Mouse (Mus musculus): Measurements from ENCODE around the gene Apba2. TPM values are rescaled to one million over a fixed set of nuclear protein-coding genes. Genes with fewer than 3 reads are reported as not detected.

Gene Apba2
- polyA plus RNA-seq, 1 experiment: not detected

DNA sequence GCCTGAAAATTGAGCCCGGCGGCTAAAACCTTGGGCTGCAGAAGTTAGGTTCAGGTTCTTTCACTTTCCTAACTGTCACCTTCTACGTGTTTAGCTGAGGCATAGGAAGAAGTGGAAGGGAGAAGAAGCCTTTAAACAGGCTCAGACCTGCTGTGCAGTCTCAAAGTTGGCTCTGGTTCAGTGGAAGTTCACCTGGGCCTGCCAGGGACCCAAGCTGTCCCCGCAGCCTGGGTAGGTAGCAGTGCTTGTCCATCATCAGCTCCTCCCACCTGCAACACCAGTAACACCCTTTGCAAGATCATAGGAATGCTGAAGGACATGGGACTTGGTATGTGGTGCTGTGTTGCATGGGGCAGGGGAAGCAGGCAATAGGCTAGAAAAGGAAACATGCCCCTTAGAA lies 17.6 kb downstream of the Apba2 start:
- Histone ChIP-seq H3ac (ENCODE audit: control insufficient read depth, insufficient read length) (no peak overlapping the region), H3K27me3 (ENCODE audit: control insufficient read depth, insufficient read depth, insufficient read length) (no peaks in the 10 kb centered on the region), H3K79me2 (ENCODE audit: control insufficient read depth, insufficient read depth) (no peaks in the 10 kb centered on the region), H3K4me3 (no peak overlapping the region), H3K4me2 (ENCODE audit: low read depth) (no peak overlapping the region), H3K36me3 (ENCODE audit: control insufficient read depth, insufficient read depth) (no peaks in the 10 kb centered on the region)
- TF ChIP-seq USF1 (IDR thresholded peaks at IDR 0.05; ENCODE audit: low read depth) (no peak), MYOG (IDR thresholded peaks at IDR 0.05; ENCODE audit: control insufficient read depth in 1 of 3, insufficient read depth in 1 of 3, insufficient read length in 2 of 3, low read depth in 2 of 3) (no peak), SRF (IDR thresholded peaks at IDR 0.05; ENCODE audit: control insufficient read depth, insufficient read length, low read depth) (no peak), CEBPB (IDR thresholded peaks at IDR 0.05; ENCODE audit: insufficient read depth, poor library complexity, severe bottlenecking) (no peak), POLR2AphosphoS2 (IDR thresholded peaks at IDR 0.05; ENCODE audit: insufficient read length, low read depth) (no peak), TCF3 (IDR thresholded peaks at IDR 0.05; ENCODE audit: insufficient read length, low read depth) (no peak), POLR2A (IDR thresholded peaks at IDR 0.05; ENCODE audit: insufficient read length, low read depth) (no peak), E2F4 (IDR thresholded peaks at IDR 0.05; ENCODE audit: insufficient read depth) (no peak), TCF12 (IDR thresholded peaks at IDR 0.05; ENCODE audit: insufficient read depth, poor library complexity, severe bottlenecking) (no peak), MYOD1 (IDR thresholded peaks at IDR 0.05; ENCODE audit: control insufficient read depth in 1 of 3, insufficient read length in 2 of 3, low read depth in 2 of 3) (no peak), REST (IDR thresholded peaks at IDR 0.05; ENCODE audit: insufficient read depth, insufficient read length) (no peak), MAX (IDR thresholded peaks at IDR 0.05; ENCODE audit: low read depth) (no peak)

DNA sequence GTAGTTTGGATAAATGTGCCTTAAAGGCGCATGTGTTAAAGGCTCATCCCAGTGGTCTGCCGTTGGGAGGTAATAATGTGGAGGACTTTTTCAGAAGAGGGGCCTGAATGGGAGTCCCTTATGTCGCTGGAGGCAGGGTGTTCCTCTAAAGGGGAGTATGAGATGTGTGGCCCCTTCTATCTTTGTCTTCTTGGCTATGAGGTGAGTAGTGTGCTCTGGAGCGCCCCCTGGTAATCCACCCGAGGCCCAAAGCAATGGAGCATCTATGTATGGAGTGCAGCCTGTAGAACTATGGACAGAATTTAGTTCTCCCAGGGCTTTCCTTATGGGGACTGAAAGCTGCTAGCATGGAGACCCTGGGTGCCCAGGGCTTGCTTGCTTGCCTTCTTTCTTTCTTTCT lies 18.0 kb downstream of the Apba2 start:
- TF ChIP-seq SRF (IDR thresholded peaks at IDR 0.05; ENCODE audit: control insufficient read depth, insufficient read length, low read depth): no peak
- no peak for TF ChIP-seq POLR2A (IDR thresholded peaks at IDR 0.05; ENCODE audit: insufficient read length, low read depth)
- TF ChIP-seq TCF3 (IDR thresholded peaks at IDR 0.05; ENCODE audit: insufficient read length, low read depth): no peak
- TF ChIP-seq MAX (IDR thresholded peaks at IDR 0.05; ENCODE audit: low read depth): no peak
- no peak for TF ChIP-seq E2F4 (IDR thresholded peaks at IDR 0.05; ENCODE audit: insufficient read depth)
- TF ChIP-seq POLR2AphosphoS2 (IDR thresholded peaks at IDR 0.05; ENCODE audit: insufficient read length, low read depth): no peak
- no peak for TF ChIP-seq MYOG (IDR thresholded peaks at IDR 0.05; ENCODE audit: control insufficient read depth in 1 of 3, insufficient read depth in 1 of 3, insufficient read length in 2 of 3, low read depth in 2 of 3)
- TF ChIP-seq TCF12 (IDR thresholded peaks at IDR 0.05; ENCODE audit: insufficient read depth, poor library complexity, severe bottlenecking): no peak
- no peak for TF ChIP-seq CEBPB (IDR thresholded peaks at IDR 0.05; ENCODE audit: insufficient read depth, poor library complexity, severe bottlenecking)
- TF ChIP-seq MYOD1 (IDR thresholded peaks at IDR 0.05; ENCODE audit: control insufficient read depth in 1 of 3, insufficient read length in 2 of 3, low read depth in 2 of 3): no peak
- no peak for TF ChIP-seq USF1 (IDR thresholded peaks at IDR 0.05; ENCODE audit: low read depth)
- TF ChIP-seq REST (IDR thresholded peaks at IDR 0.05; ENCODE audit: insufficient read depth, insufficient read length): no peak
- no peak overlapping the region for H3ac ChIP-seq (ENCODE audit: control insufficient read depth, insufficient read length)
- H3K36me3 ChIP-seq (ENCODE audit: control insufficient read depth, insufficient read depth): no peaks in the 10 kb centered on the region
- no peak overlapping the region for H3K4me2 ChIP-seq (ENCODE audit: low read depth)
- H3K4me3 ChIP-seq: no peak overlapping the region
- no peaks in the 10 kb centered on the region for H3K79me2 ChIP-seq (ENCODE audit: control insufficient read depth, insufficient read depth)
- no peaks in the 10 kb centered on the region for H3K27me3 ChIP-seq (ENCODE audit: control insufficient read depth, insufficient read depth, insufficient read length)

DNA sequence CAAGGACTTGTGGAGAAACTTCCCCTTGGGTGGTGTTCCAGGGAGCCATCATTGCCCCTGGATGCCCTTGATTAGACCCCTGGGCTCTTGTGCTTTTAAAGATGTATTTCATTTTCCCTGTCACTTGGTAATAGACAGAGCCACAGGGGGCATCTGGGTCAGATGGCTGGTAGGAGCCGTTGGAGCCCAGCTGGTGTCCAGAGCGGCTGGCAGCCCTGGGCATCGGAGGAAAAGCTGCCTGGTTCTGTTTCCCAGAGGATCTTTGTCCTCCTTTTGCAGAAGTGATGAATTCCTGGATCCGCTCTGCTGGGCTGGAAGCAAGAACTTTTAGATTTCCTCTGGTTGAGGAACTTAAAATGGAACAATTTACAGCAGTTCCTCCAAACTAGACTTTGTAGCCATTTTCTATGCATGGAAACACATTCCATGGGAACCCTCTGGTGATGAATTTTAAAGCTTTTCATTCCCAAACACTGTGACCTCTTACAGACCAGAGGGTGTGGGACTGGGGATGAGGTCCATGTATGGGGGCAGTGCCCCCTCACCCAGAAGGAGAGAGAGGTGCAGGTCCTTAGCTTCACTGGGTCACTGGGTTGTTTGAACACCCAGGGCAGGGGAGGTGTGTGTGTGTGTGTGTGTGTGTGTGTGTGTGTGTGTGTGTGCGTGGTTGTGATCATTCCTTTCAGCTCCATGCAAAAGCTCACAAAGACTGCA lies 20.3 kb downstream of the Apba2 start:
- H3K36me3 ChIP-seq (ENCODE audit: control insufficient read depth, insufficient read depth): no peaks in the 10 kb centered on the region
- H3K79me2 ChIP-seq (ENCODE audit: control insufficient read depth, insufficient read depth): no peaks in the 10 kb centered on the region
- no peaks in the 10 kb centered on the region for H3K27me3 ChIP-seq (ENCODE audit: control insufficient read depth, insufficient read depth, insufficient read length)
- H3ac ChIP-seq (ENCODE audit: control insufficient read depth, insufficient read length): no peak overlapping the region
- no peak overlapping the region for H3K4me3 ChIP-seq
- TF ChIP-seq TCF3 (IDR thresholded peaks at IDR 0.05; ENCODE audit: insufficient read length, low read depth) (no peak), MAX (IDR thresholded peaks at IDR 0.05; ENCODE audit: low read depth) (no peak), POLR2A (IDR thresholded peaks at IDR 0.05; ENCODE audit: insufficient read length, low read depth) (no peak), MYOD1 (IDR thresholded peaks at IDR 0.05; ENCODE audit: control insufficient read depth in 1 of 3, insufficient read length in 2 of 3, low read depth in 2 of 3) (no peak)
- no peak overlapping the region for H3K4me2 ChIP-seq (ENCODE audit: low read depth)

DNA sequence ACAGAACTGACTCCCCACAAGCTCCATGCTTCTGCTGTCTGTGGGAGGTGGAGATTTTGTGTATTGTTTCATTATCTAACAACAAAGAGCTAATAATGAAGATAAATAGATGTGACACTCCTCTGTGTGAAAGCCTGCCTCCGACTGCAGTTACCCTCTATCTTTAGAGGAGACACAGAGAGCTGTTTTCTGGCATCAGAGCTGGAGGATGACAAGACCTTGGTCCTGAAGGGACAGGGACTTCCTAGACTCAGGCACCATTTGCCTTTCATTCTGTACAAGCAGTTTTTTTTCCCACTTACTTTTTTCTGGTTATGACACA lies 20.9 kb downstream of the Apba2 start:
- Histone ChIP-seq H3ac (ENCODE audit: control insufficient read depth, insufficient read length) (no peak overlapping the region), H3K27me3 (ENCODE audit: control insufficient read depth, insufficient read depth, insufficient read length) (no peaks in the 10 kb centered on the region), H3K79me2 (ENCODE audit: control insufficient read depth, insufficient read depth) (no peaks in the 10 kb centered on the region), H3K36me3 (ENCODE audit: control insufficient read depth, insufficient read depth) (no peaks in the 10 kb centered on the region), H3K4me2 (ENCODE audit: low read depth) (no peak overlapping the region), H3K4me3 (no peak overlapping the region)
- TF ChIP-seq MYOG (IDR thresholded peaks at IDR 0.05; ENCODE audit: control insufficient read depth in 1 of 3, insufficient read depth in 1 of 3, insufficient read length in 2 of 3, low read depth in 2 of 3) (no peak), CEBPB (IDR thresholded peaks at IDR 0.05; ENCODE audit: insufficient read depth, poor library complexity, severe bottlenecking) (no peak), REST (IDR thresholded peaks at IDR 0.05; ENCODE audit: insufficient read depth, insufficient read length) (no peak), MAX (IDR thresholded peaks at IDR 0.05; ENCODE audit: low read depth) (no peak), MYOD1 (IDR thresholded peaks at IDR 0.05; ENCODE audit: control insufficient read depth in 1 of 3, insufficient read length in 2 of 3, low read depth in 2 of 3) (no peak)

DNA sequence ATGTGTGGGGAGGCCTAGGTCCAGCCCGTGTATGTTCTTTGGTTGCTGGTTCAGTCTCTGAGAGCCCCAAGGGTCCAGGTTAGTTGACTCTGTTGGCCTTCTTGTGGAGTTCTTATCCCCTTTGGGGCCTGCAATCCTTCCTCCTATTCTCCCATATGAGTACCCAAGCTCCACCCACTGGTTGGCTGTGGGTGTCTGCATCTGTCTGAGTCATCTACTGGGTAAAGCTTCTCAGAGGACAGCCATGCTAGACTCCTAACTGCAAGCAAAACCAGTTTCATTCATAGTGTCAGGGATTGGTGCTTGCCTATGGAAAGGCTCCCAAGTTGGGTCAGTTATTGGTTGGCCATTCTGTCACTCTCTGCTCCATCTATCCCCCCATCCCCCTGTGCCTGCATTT lies 29.8 kb downstream of the Apba2 start:
- Histone ChIP-seq H3K27me3 (ENCODE audit: control insufficient read depth, insufficient read depth, insufficient read length) (no peaks in the 10 kb centered on the region), H3K4me2 (ENCODE audit: low read depth) (no peak overlapping the region), H3ac (ENCODE audit: control insufficient read depth, insufficient read length) (no peak overlapping the region), H3K36me3 (ENCODE audit: control insufficient read depth, insufficient read depth) (no peaks in the 10 kb centered on the region), H3K4me3 (no peak overlapping the region), H3K79me2 (ENCODE audit: control insufficient read depth, insufficient read depth) (no peaks in the 10 kb centered on the region)
- no peak for TF ChIP-seq MAX (IDR thresholded peaks at IDR 0.05; ENCODE audit: low read depth)
- TF ChIP-seq CEBPB (IDR thresholded peaks at IDR 0.05; ENCODE audit: insufficient read depth, poor library complexity, severe bottlenecking): no peak
- TF ChIP-seq MYOD1 (IDR thresholded peaks at IDR 0.05; ENCODE audit: control insufficient read depth in 1 of 3, insufficient read length in 2 of 3, low read depth in 2 of 3): no peak
- no peak for TF ChIP-seq TCF12 (IDR thresholded peaks at IDR 0.05; ENCODE audit: insufficient read depth, poor library complexity, severe bottlenecking)
- no peak for TF ChIP-seq MYOG (IDR thresholded peaks at IDR 0.05; ENCODE audit: control insufficient read depth in 1 of 3, insufficient read depth in 1 of 3, insufficient read length in 2 of 3, low read depth in 2 of 3)

Data from myocyte (in vitro differentiated cells).